12 mouse cellular contexts compared by ENCODE assay signal in genomic region chr5:142438380-142438938, GRCm38 (mm10). TPM values are rescaled to one million over a fixed set of nuclear protein-coding genes. Genes with fewer than 3 reads are reported as not detected.
DNase-seq lines count a peak whose midpoint lies in the region; ATAC-seq and TF ChIP-seq lines count a peak whose summit lies in the region.
"Had no signal": no experiment of that assay in that cellular context is flagged by ENCODE, and none has a peak within 500 bp of the region (broad histone marks: within the 10 kb centered on the region; RNA-seq: fewer than 3 reads in every experiment).

No protein-coding gene starts in this region.

- H3K27ac ChIP-seq in embryonic facial prominence, embryonic 13.5 days = peak overlapping the region; percentile 30; the same call in 1 of the 2 replicates
- no peak overlapping the region; the same call in 1 of the 2 replicates for H3K27ac ChIP-seq in embryonic facial prominence, embryonic 10.5 days (replicated peaks)
- peak overlapping the region; percentile 42; the same call in 1 of the 2 replicates for H3K27ac ChIP-seq in kidney, embryonic 14.5 days (ENCODE audit: low read depth, low read length)
- H3K27ac ChIP-seq in lung, postnatal 0 days (ENCODE audit: low read length) = no peak overlapping the region
- no peak overlapping the region for H3K27ac ChIP-seq in neural tube, embryonic 15.5 days (replicated peaks)

- H3K4me1 ChIP-seq in embryonic facial prominence, embryonic 13.5 days = peaks cover 71% of the 10 kb centered on the region
- H3K4me1 ChIP-seq in embryonic facial prominence, embryonic 10.5 days = peaks cover 67% of the 10 kb centered on the region
- H3K4me1 ChIP-seq in kidney, embryonic 14.5 days (ENCODE audit: control insufficient read depth, insufficient read depth, low read length) = peaks cover 42% of the 10 kb centered on the region
- peaks cover 9% of the 10 kb centered on the region for H3K4me1 ChIP-seq in lung, postnatal 0 days (ENCODE audit: insufficient read depth, low read depth, low read length)
- peaks cover 44% of the 10 kb centered on the region for H3K4me1 ChIP-seq in neural tube, embryonic 15.5 days

- peaks cover 4% of the 10 kb centered on the region; the same call in 1 of the 2 replicates for H3K9me3 ChIP-seq in embryonic facial prominence, embryonic 13.5 days
- no peaks in the 10 kb centered on the region for H3K9me3 ChIP-seq in embryonic facial prominence, embryonic 10.5 days
- H3K9me3 ChIP-seq in kidney, embryonic 14.5 days (ENCODE audit: control insufficient read depth, low read length) = no peaks in the 10 kb centered on the region
- H3K9me3 ChIP-seq in lung, postnatal 0 days (ENCODE audit: low read length) = no peaks in the 10 kb centered on the region
- no peaks in the 10 kb centered on the region for H3K9me3 ChIP-seq in neural tube, embryonic 15.5 days (replicated peaks)

- no peak for ATAC-seq in embryonic facial prominence, embryonic 13.5 days (ENCODE audit: insufficient number of reproducible peaks, insufficient read depth, low FRiP score, low TSS enrichment, low read depth)
- no peak for ATAC-seq in kidney, embryonic 14.5 days (ENCODE audit: low FRiP score, low TSS enrichment)
- ATAC-seq in lung, postnatal 0 days = no peak
- no peak for ATAC-seq in neural tube, embryonic 15.5 days (ENCODE audit: low FRiP score)

- H3K4me3 ChIP-seq in embryonic facial prominence, embryonic 13.5 days = no peak overlapping the region
- H3K4me3 ChIP-seq in embryonic facial prominence, embryonic 10.5 days = no peak overlapping the region
- no peak overlapping the region for H3K4me3 ChIP-seq in kidney, embryonic 14.5 days (ENCODE audit: low read length)
- H3K4me3 ChIP-seq in lung, postnatal 0 days (ENCODE audit: low read depth, low read length) = no peak overlapping the region
- no peak overlapping the region for H3K4me3 ChIP-seq in neural tube, embryonic 15.5 days (replicated peaks)

- no peaks in the 10 kb centered on the region for H3K27me3 ChIP-seq in embryonic facial prominence, embryonic 13.5 days
- 0 out of 2 replicates have a peak, but pooled peaks cover 3% of the 10 kb centered on the region for H3K27me3 ChIP-seq in embryonic facial prominence, embryonic 10.5 days (replicated peaks; ENCODE audit: low read depth, poor library complexity, severe bottlenecking)
- no peaks in the 10 kb centered on the region for H3K27me3 ChIP-seq in kidney, embryonic 14.5 days (ENCODE audit: control insufficient read depth, insufficient read depth, low read length)
- no peaks in the 10 kb centered on the region for H3K27me3 ChIP-seq in lung, postnatal 0 days (replicated peaks; ENCODE audit: insufficient read depth, low read length)
- no peaks in the 10 kb centered on the region for H3K27me3 ChIP-seq in neural tube, embryonic 15.5 days (replicated peaks)

- no peak for DNase-seq in embryonic facial prominence, embryonic 10.5 days (ENCODE audit: low spot score)
- no peak for DNase-seq in kidney, postnatal 14 days
- peak; percentile 47 for DNase-seq in lung, postnatal 0 days (ENCODE audit: low spot score)
- DNase-seq in lung, postnatal 4 days = no peak
- DNase-seq in right cerebral cortex, postnatal 36 days (ENCODE audit: low spot score in 2 of 2) = peak; percentile 71 to 85
- DNase-seq: cerebellum, adult 11-12 months; kidney, postnatal 36 days; spleen, adult 18-20 months; thymus, adult 18-20 months had no signal

- no peak for TF ChIP-seq CTCF in lung, postnatal 0 days (IDR thresholded peaks at IDR 0.05)

- H3K36me3 ChIP-seq in embryonic facial prominence, embryonic 13.5 days = peaks cover 32% of the 10 kb centered on the region
- peaks cover 52% of the 10 kb centered on the region for H3K36me3 ChIP-seq in embryonic facial prominence, embryonic 10.5 days (replicated peaks)
- peaks cover 16% of the 10 kb centered on the region for H3K36me3 ChIP-seq in kidney, embryonic 14.5 days (ENCODE audit: control insufficient read depth, insufficient read depth, low read length)
- H3K36me3 ChIP-seq in lung, postnatal 0 days (ENCODE audit: insufficient read depth, low read length) = peaks cover 11% of the 10 kb centered on the region
- H3K36me3 ChIP-seq in neural tube, embryonic 15.5 days = peaks cover 26% of the 10 kb centered on the region

- no peak overlapping the region for H3K9ac ChIP-seq in embryonic facial prominence, embryonic 13.5 days
- H3K9ac ChIP-seq in kidney, embryonic 14.5 days (ENCODE audit: low read depth, low read length) = no peak overlapping the region
- H3K9ac ChIP-seq in lung, postnatal 0 days (replicated peaks; ENCODE audit: low read depth) = no peak overlapping the region
- no peak overlapping the region for H3K9ac ChIP-seq in neural tube, embryonic 15.5 days (replicated peaks)

- no peak overlapping the region for H3K4me2 ChIP-seq in embryonic facial prominence, embryonic 13.5 days
- H3K4me2 ChIP-seq in kidney, embryonic 14.5 days (replicated peaks; ENCODE audit: low read depth, low read length) = no peak overlapping the region
- H3K4me2 ChIP-seq in lung, postnatal 0 days (replicated peaks; ENCODE audit: low read depth, low read length) = no peak overlapping the region
- H3K4me2 ChIP-seq in neural tube, embryonic 15.5 days = no peak overlapping the region

- WGBS in embryonic facial prominence, embryonic 13.5 days = 90% methylated on average over 16 of the region's 16 CpGs
- 88% methylated on average over 16 of the region's 16 CpGs for WGBS in embryonic facial prominence, embryonic 10.5 days
- 85% methylated on average over 16 of the region's 16 CpGs for WGBS in kidney, embryonic 14.5 days
- WGBS in lung, postnatal 0 days = 73% methylated on average over 16 of the region's 16 CpGs
- WGBS in neural tube, embryonic 15.5 days = 93% methylated on average over 16 of the region's 16 CpGs

- no peak for TF ChIP-seq EP300 in lung, postnatal 0 days (IDR thresholded peaks at IDR 0.05)

RNA-seq across cellular contexts. Expression of gene Ap5z1, which starts 25.3 kb away (rescaled TPM):
- polyA plus RNA-seq in embryonic facial prominence, embryonic 13.5 days (2015; fragmentation: Nextera tagmentation; extraction: Ambion mirVana) = 8.9 and 9.7 TPM in 2 replicates
- 14.1 and 14.8 TPM in 2 replicates for polyA plus RNA-seq in embryonic facial prominence, embryonic 10.5 days (2016; fragmentation: Nextera tagmentation; extraction: Ambion mirVana)
- polyA plus RNA-seq in kidney, embryonic 14.5 days (2014; fragmentation: Nextera tagmentation; extraction: Ambion mirVana) = 7.2 and 10.1 TPM in 2 replicates
- polyA plus RNA-seq in lung, postnatal 0 days (2015; fragmentation: Nextera tagmentation; extraction: Ambion mirVana) = 6.2 and 7.2 TPM in 2 replicates
- polyA plus RNA-seq in neural tube, embryonic 15.5 days (2015; fragmentation: Nextera tagmentation; extraction: Ambion mirVana) = 12.4 and 12.7 TPM in 2 replicates

RNA-seq across cellular contexts. Expression of gene Foxk1, which starts 37.2 kb away (rescaled TPM):
- polyA plus RNA-seq in embryonic facial prominence, embryonic 13.5 days (2015; fragmentation: Nextera tagmentation; extraction: Ambion mirVana) = 5.0 and 6.3 TPM in 2 replicates
- 4.8 and 5.1 TPM in 2 replicates for polyA plus RNA-seq in embryonic facial prominence, embryonic 10.5 days (2016; fragmentation: Nextera tagmentation; extraction: Ambion mirVana)
- 4.4 and 6.5 TPM in 2 replicates for polyA plus RNA-seq in kidney, embryonic 14.5 days (2014; fragmentation: Nextera tagmentation; extraction: Ambion mirVana)
- polyA plus RNA-seq in lung, postnatal 0 days (2015; fragmentation: Nextera tagmentation; extraction: Ambion mirVana) = 4.3 and 5.1 TPM in 2 replicates
- polyA plus RNA-seq in neural tube, embryonic 15.5 days (2015; fragmentation: Nextera tagmentation; extraction: Ambion mirVana) = 4.8 and 6.0 TPM in 2 replicates

Comparison
In these comparisons a context has a peak if more than half of its experiments do, and no peak if none do; other contexts are left out.
1. H3K27ac ChIP-seq: peak in embryonic facial prominence, embryonic 13.5 days (single experiment) and kidney, embryonic 14.5 days (single experiment); none in embryonic facial prominence, embryonic 10.5 days (single experiment), lung, postnatal 0 days (single experiment) and neural tube, embryonic 15.5 days (single experiment).
2. DNase-seq: peak in lung, postnatal 0 days (single experiment) and right cerebral cortex, postnatal 36 days (2 of 2); none in embryonic facial prominence, embryonic 10.5 days (single experiment), kidney, postnatal 14 days (single experiment) and lung, postnatal 4 days (0 of 2).